Mouse (Mus musculus) embryonic facial prominence, embryonic 10.5 days (tissue): Measurements from ENCODE around the gene Camsap2. TPM values are rescaled to one million over a fixed set of nuclear protein-coding genes. Genes with fewer than 3 reads are reported as not detected.

Experiments used
- DNase-seq: peaks from one replicate; pipeline ENCODE4 v3.0.0-alpha.2; 2017; ENCODE audit warnings: low spot score
- H3K27ac ChIP-seq: fragments of 300-500 bp; sonication (generic); replicated peaks from 2 replicates; pipeline ENCODE4 v1.5.1; 2016; ENCODE audit warnings: mild to moderate bottlenecking
- H3K27me3 ChIP-seq: fragments of 300-500 bp; sonication (generic); replicated peaks from 2 replicates; pipeline ENCODE4 v1.6.1; 2016; ENCODE audit warnings: low read depth, mild to moderate bottlenecking; ENCODE audit not compliant: poor library complexity, severe bottlenecking
- H3K36me3 ChIP-seq: fragments of 300-500 bp; sonication (generic); replicated peaks from 2 replicates; pipeline ENCODE4 v1.6.1; 2016; ENCODE audit warnings: mild to moderate bottlenecking, moderate library complexity
- H3K4me1 ChIP-seq: fragments of 300-500 bp; sonication (generic); 2 replicates; pipeline ENCODE4 v1.6.1; 2016
- H3K4me3 ChIP-seq: fragments of 300-500 bp; sonication (generic); 2 replicates; pipeline ENCODE4 v1.5.1; 2016; ENCODE audit warnings: mild to moderate bottlenecking, moderate library complexity
- H3K9me3 ChIP-seq: fragments of 300-500 bp; sonication (generic); 2 replicates; pipeline ENCODE4 v1.6.1; 2016; ENCODE audit warnings: mild to moderate bottlenecking
- WGBS: fragments of 180-500 bp; shearing (Covaris S2); methylation state at CpG from one replicate; pipeline ENCODE4 v1.1.7; 2016; 5-methylcytosine and 5-hydroxymethylcytosine counted together
- polyA plus RNA-seq: library from polyadenylated mRNA; unstranded; fragments of >200 nt; fragmentation: Nextera tagmentation; extraction: Ambion mirVana; gene quantifications from 2 replicates; pipeline ENCODE4 v1.2.1, GENCODE M21; 2016

The Camsap2 gene
- polyA plus RNA-seq, 1 experiment from 2014 or later, result 11.4 TPM

GRCm38 (mm10) chr1:136361373-136361772 is 15.5 kb upstream of the Camsap2 start:
- Histone ChIP-seq H3K4me1 (peaks cover 23% of the 10 kb centered on the region), H3K4me3 (no peak overlapping the region), H3K9me3 (no peaks in the 10 kb centered on the region), H3K27ac (no peak overlapping the region), H3K27me3 (no peaks in the 10 kb centered on the region), H3K36me3 (no peaks in the 10 kb centered on the region)
- DNase-seq, result no peak
- WGBS, result 74% methylated on average over 2 of the region's 2 CpGs

DNA sequence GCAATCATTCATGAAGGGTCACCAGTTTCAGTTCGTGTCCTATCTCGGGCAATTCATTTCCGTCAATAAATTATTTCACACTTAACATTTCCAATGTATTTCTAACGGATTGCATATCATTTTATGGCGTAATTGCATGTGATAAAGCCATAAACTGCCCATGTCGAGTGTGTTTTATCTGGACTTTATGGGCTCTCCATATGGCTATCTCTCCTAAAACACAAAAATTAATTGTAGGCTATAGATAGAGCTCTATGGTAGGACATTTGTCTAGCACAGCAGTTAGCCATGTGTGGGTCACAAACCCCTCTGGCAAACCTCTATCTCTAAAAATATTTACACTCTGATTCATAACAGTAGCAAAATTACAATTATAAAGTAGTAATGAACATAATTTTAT is 15.0 kb upstream of the Camsap2 start:
- H3K27ac ChIP-seq, result no peak overlapping the region
- no peaks in the 10 kb centered on the region for H3K36me3 ChIP-seq
- H3K4me1 ChIP-seq, result peaks cover 23% of the 10 kb centered on the region
- DNase-seq, result no peak
- H3K4me3 ChIP-seq, result no peak overlapping the region
- 87% methylated on average over 6 of the region's 6 CpGs for WGBS
- H3K9me3 ChIP-seq, result no peaks in the 10 kb centered on the region
- no peaks in the 10 kb centered on the region for H3K27me3 ChIP-seq

- no peak overlapping the region for H3K27ac ChIP-seq
- H3K4me3 ChIP-seq, result no peak overlapping the region
- peaks cover 25% of the 10 kb centered on the region for H3K4me1 ChIP-seq
- H3K36me3 ChIP-seq, result no peaks in the 10 kb centered on the region
- no peaks in the 10 kb centered on the region for H3K9me3 ChIP-seq
- no peak for DNase-seq
- H3K27me3 ChIP-seq, result no peaks in the 10 kb centered on the region
- WGBS, result 78% methylated on average over 7 of the region's 7 CpGs
Observed at GRCm38 (mm10) chr1:136358841-136359360, 13.0 kb upstream of the Camsap2 start.

GRCm38 (mm10) chr1:136355651-136356050 is 9.7 kb upstream of the Camsap2 start:
- no peaks in the 10 kb centered on the region for H3K27me3 ChIP-seq
- H3K4me1 ChIP-seq, result peaks cover 16% of the 10 kb centered on the region
- no peaks in the 10 kb centered on the region for H3K9me3 ChIP-seq
- H3K36me3 ChIP-seq, result no peaks in the 10 kb centered on the region
- 72% methylated on average over 4 of the region's 4 CpGs for WGBS
- DNase-seq, result no peak
- H3K4me3 ChIP-seq, result no peak overlapping the region
- no peak overlapping the region for H3K27ac ChIP-seq

DNA sequence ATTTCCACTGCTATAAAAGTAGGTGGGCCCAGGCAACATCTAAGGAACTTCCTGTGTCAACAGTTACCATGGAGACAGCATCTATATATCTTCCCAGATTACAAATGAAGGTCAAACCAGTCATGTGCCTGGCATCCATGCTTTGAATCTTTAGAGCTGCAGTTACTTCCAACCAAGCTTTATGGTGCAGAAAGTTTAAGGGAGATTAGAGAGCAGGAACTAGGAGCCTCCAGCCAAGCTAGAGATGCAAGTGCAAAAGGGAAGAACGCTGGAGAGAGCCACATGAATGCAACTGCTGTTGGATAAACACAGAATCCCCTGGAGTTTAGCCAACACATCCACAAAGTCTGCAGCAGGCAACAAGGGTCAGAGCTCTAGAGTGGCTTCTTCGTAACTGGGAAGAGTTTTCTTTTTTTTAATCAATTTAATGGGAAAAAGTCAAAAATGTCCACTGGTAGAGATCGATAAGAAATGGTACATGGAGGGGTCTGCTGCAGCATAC is 4.8 kb upstream of the Camsap2 start:
- no peak for DNase-seq
- Histone ChIP-seq H3K9me3 (no peaks in the 10 kb centered on the region), H3K4me1 (peaks cover 39% of the 10 kb centered on the region), H3K4me3 (no peak overlapping the region), H3K27ac (no peak overlapping the region), H3K27me3 (peaks cover 11% of the 10 kb centered on the region), H3K36me3 (no peaks in the 10 kb centered on the region)
- 71% methylated on average over 3 of the region's 3 CpGs for WGBS

DNA sequence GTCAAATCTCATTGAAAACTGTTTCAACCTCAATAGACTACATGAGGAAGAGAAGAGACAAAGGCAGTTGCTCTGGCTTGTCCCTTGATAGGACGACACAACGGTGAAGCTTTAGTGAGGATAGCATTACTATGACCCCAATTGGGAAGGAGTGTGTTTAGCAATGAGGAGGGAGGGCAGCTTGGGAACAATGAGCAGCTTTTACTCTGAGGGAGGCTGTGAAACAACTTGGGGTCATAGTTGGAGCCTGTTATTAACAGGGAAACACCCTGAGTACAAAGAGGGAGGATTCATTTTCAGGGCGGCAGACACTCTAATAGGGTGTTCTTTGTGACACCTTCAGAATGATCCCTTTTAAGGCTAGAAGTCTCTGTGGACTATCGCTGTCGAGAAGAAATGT is 2.2 kb upstream of the Camsap2 start:
- WGBS, result 39% methylated on average over 5 of the region's 5 CpGs
- DNase-seq, result no peak

DNA sequence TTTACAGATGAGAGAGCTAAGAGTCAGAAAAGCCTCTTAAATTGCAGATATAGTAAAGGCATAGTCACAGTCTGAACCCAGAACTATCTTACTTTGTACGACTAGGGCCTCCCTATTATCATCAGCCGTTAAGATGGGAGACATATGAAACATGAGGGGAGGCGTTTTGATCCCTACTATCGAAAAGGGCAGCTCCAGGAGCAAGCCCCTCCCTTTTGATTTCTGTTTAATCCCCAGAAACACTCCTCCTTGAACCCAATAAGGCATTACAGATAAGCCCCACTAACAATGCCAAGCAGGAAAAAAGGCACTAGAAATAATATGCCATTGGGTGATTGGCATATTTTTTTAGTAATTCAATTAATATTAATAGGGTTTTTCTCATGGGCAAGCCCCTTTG is 1.2 kb upstream of the Camsap2 start:
- Histone ChIP-seq H3K4me1 (peaks cover 54% of the 10 kb centered on the region), H3K36me3 (no peaks in the 10 kb centered on the region), H3K9me3 (no peaks in the 10 kb centered on the region), H3K4me3 (peak overlapping the region; percentile 96; the same call in 1 of the 2 replicates), H3K27me3 (peaks cover 11% of the 10 kb centered on the region), H3K27ac (no peak overlapping the region)
- 61% methylated on average over 4 of the region's 4 CpGs for WGBS
- no peak for DNase-seq

More for the DNA sequence above, 2.2 kb upstream of the Camsap2 start:
- Histone ChIP-seq H3K36me3 (no peaks in the 10 kb centered on the region), H3K9me3 (no peaks in the 10 kb centered on the region), H3K27me3 (peaks cover 11% of the 10 kb centered on the region), H3K27ac (no peak overlapping the region), H3K4me1 (peaks cover 45% of the 10 kb centered on the region), H3K4me3 (no peak overlapping the region)

DNA sequence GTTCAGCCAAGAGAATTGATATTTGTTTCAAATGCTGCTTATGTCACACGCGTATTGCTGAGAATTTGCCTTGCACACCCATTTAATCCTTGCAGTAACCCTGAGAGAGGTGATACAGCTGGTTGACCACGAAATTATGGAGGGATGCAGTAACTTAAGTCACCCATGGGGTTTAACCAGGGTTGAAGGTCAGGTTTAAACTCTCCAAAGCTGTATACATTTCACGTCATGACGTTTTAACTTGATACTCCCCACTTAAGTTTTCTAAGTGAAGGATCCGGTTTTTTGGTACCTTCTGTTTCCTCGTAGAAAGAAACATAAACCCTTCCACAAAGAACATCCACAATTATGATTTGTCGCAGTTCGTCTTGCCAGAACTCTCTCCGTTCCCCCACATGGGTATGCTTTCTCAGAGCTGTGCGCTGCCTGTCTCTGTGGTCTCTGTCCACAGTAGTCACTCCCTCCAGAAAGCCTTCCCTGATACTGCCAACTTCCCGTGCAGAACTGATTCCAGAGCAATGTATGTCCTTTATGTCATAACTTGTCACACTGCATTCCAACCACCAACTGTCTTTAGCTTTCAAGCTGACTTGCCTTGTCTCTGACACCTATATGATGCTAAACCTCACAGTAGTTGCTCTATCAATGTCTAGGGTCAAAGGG is 600 bp upstream of the Camsap2 start:
- Histone ChIP-seq H3K9me3 (no peaks in the 10 kb centered on the region), H3K4me3 (peak overlapping the region; percentile 96), H3K4me1 (peaks cover 51% of the 10 kb centered on the region), H3K27me3 (peaks cover 11% of the 10 kb centered on the region), H3K27ac (peak overlapping the region; percentile 98), H3K36me3 (no peaks in the 10 kb centered on the region)
- no peak for DNase-seq
- WGBS, result 5% methylated on average over 12 of the region's 12 CpGs

- Histone ChIP-seq H3K4me1 (peaks cover 44% of the 10 kb centered on the region), H3K9me3 (no peaks in the 10 kb centered on the region), H3K27me3 (peaks cover 11% of the 10 kb centered on the region), H3K27ac (peak overlapping the region; percentile 98), H3K36me3 (peaks cover 13% of the 10 kb centered on the region), H3K4me3 (peak overlapping the region; percentile 96)
- under 1% methylated on average over 22 of the region's 22 CpGs for WGBS
- DNase-seq, result no peak
Observed at GRCm38 (mm10) chr1:136344768-136345453, 993 bp downstream of the Camsap2 start.

GRCm38 (mm10) chr1:136344281-136344680 is 1.6 kb downstream of the Camsap2 start:
- no peak for DNase-seq
- peaks cover 11% of the 10 kb centered on the region for H3K27me3 ChIP-seq
- H3K4me1 ChIP-seq, result peaks cover 44% of the 10 kb centered on the region
- peaks cover 20% of the 10 kb centered on the region for H3K36me3 ChIP-seq
- WGBS, result 2% methylated on average over 1 of the region's 1 CpGs
- H3K27ac ChIP-seq, result no peak overlapping the region
- H3K9me3 ChIP-seq, result no peaks in the 10 kb centered on the region
- H3K4me3 ChIP-seq, result peak overlapping the region; percentile 96

GRCm38 (mm10) chr1:136343727-136344126 is 2.2 kb downstream of the Camsap2 start:
- Histone ChIP-seq H3K4me3 (peak overlapping the region; percentile 96), H3K9me3 (no peaks in the 10 kb centered on the region), H3K27ac (0 out of 2 replicates have a peak overlapping the region, but pooled peaks have one; percentile 19), H3K36me3 (peaks cover 22% of the 10 kb centered on the region), H3K27me3 (peaks cover 10% of the 10 kb centered on the region), H3K4me1 (peaks cover 44% of the 10 kb centered on the region)
- 21% methylated on average over 7 of the region's 7 CpGs for WGBS
- DNase-seq, result peak; percentile 29

DNA sequence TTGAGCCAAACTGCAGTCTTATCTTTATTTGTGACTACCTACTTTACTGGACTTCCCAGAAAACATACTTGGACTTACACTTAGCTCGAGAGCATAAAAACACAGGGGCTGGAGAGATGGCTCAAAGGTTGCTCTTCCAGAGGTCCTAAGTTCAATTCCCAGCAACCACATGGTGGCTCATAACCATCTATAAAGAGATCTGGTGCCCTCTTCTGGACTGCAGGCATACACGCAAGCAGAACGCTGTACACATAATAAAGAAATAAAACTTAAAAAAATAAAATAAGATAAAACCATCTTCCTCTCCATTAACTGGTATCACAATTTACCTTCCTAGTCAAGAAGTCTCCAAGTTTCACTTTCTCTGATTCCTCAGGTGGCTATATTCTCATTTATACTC is 5.4 kb downstream of the Camsap2 start:
- Histone ChIP-seq H3K27ac (no peak overlapping the region), H3K4me3 (no peak overlapping the region), H3K9me3 (no peaks in the 10 kb centered on the region), H3K4me1 (peaks cover 24% of the 10 kb centered on the region), H3K27me3 (no peaks in the 10 kb centered on the region), H3K36me3 (peaks cover 30% of the 10 kb centered on the region)
- no peak for DNase-seq
- WGBS, result 94% methylated on average over 3 of the region's 3 CpGs

DNA sequence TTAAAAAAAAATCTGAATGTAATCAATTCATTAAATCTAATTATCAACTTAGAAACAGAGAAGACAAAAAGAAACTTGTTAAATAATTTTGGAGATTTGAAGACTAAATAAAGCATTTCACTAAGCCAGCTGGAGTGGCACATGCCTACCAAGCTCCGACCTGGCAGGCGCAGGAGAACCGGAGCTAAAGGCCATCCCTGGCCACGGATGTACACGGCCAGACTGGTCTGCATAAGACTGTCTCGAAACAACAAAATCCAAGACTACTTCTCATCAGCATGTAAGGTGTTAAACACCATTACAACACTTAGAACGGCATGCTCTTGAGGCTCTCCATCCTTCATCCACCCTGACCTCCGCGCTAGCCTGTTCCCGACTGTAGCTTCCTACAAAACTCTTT is 11.2 kb downstream of the Camsap2 start:
- Histone ChIP-seq H3K27ac (no peak overlapping the region), H3K27me3 (no peaks in the 10 kb centered on the region), H3K4me1 (no peaks in the 10 kb centered on the region), H3K36me3 (peaks cover 53% of the 10 kb centered on the region), H3K9me3 (no peaks in the 10 kb centered on the region), H3K4me3 (no peak overlapping the region)
- no peak for DNase-seq
- 92% methylated on average over 10 of the region's 10 CpGs for WGBS
